Mouse (Mus musculus) mouse embryonic stem cell (cell line): Measurements from ENCODE around the gene C1qtnf5.

Experiments
- in situ Hi-C, 2 experiments: fragments of 300-500 bp; cut with MboI; formaldehyde crosslinking; loops; 1 replicate in 1 of 2; 3 replicates in 1 of 2; pipeline ENCODE4 v1.14.3; 2019 to 2020; ENCODE audit warnings: low sequenced_read_pairs in 2 of 2, low pct_unique_long_range_greater_than_20kb in 1 of 2, mixed read lengths in 1 of 2; ENCODE audit not compliant: unreplicated experiment in 1 of 2

C1qtnf5 gene

GRCm38 (mm10) chr9:44144718-44145060, 37.6 kb downstream of the C1qtnf5 start:
- in situ Hi-C loops, result no loop called here

- in situ Hi-C loops, result no loop called here
Measured at GRCm38 (mm10) chr9:44147290-44147689, 40.2 kb downstream of the C1qtnf5 start.
